Mouse (Mus musculus) liver, adult 2 months (tissue): Measurements from ENCODE around the gene Dusp1. TPM values are rescaled to one million over a fixed set of nuclear protein-coding genes. Genes with fewer than 3 reads are reported as not detected.

Source experiments
- DNase-seq: peaks from one replicate; pipeline ENCODE4 v3.0.0-alpha.2; 2011; ENCODE audit warnings: low read depth, low spot score; ENCODE audit errors: extremely low read depth
- H3K27ac ChIP-seq: fragments of 200-500 bp; replicated peaks from 2 replicates; pipeline ENCODE4 v1.5.1; 2012; ENCODE audit warnings: low read depth, mild to moderate bottlenecking, control low read depth, inconsistent platforms, low read length; ENCODE audit not compliant: insufficient read depth
- H3K27me3 ChIP-seq: fragments of 200-500 bp; 2 replicates; pipeline ENCODE4 v1.6.1; 2012; ENCODE audit warnings: mild to moderate bottlenecking, moderate library complexity, low read length, inconsistent platforms; ENCODE audit not compliant: control insufficient read depth, insufficient read depth
- H3K36me3 ChIP-seq: fragments of 200-500 bp; 2 replicates; pipeline ENCODE4 v1.6.1; 2012; ENCODE audit warnings: low read length, inconsistent platforms; ENCODE audit not compliant: control insufficient read depth, insufficient read depth
- H3K4me1 ChIP-seq: fragments of 200-500 bp; 2 replicates; pipeline ENCODE4 v1.6.1; 2011; ENCODE audit warnings: low read length; ENCODE audit not compliant: control insufficient read depth, insufficient read depth
- H3K4me3 ChIP-seq: fragments of 200-500 bp; 2 replicates; pipeline ENCODE4 v1.5.1; 2011; ENCODE audit warnings: low read depth, mild to moderate bottlenecking, control low read depth, low read length, moderate library complexity; ENCODE audit not compliant: insufficient read depth
- H3K79me2 ChIP-seq: fragments of 200-500 bp; 2 replicates; pipeline ENCODE4 v1.6.1; 2012; ENCODE audit warnings: inconsistent platforms, mild to moderate bottlenecking, low read length, moderate library complexity; ENCODE audit not compliant: control insufficient read depth, insufficient read depth
- H3K9ac ChIP-seq: fragments of 200-500 bp; 2 replicates; pipeline ENCODE4 v1.6.1; 2012; ENCODE audit warnings: low read depth, mild to moderate bottlenecking, control low read depth, inconsistent platforms, low read length
- CTCF ChIP-seq: fragments of 200-500 bp; IDR thresholded peaks from 2 replicates; pipeline ENCODE4 v1.5.1; 2011; ENCODE audit warnings: low read depth, low read length, control low read depth
- POLR2A ChIP-seq: fragments of 200-500 bp; IDR thresholded peaks from 2 replicates; pipeline ENCODE4 v1.6.1; 2011; ENCODE audit warnings: low read length, control low read depth; ENCODE audit not compliant: insufficient read depth; ENCODE audit errors: extremely low read depth
- WGBS: fragments of 180-500 bp; shearing (Covaris S2); methylation state at CpG from one replicate; pipeline ENCODE4 v1.1.7; 2018; 5-methylcytosine and 5-hydroxymethylcytosine counted together
- polyA plus RNA-seq: library from polyadenylated mRNA; depleted of rRNA; stranded (reverse); fragments of >200 nt; gene quantifications from 2 replicates; pipeline ENCODE4 v1.2.3, GENCODE M21; 2012
- total RNA-seq: library from RNA; depleted of rRNA; stranded (reverse); fragments of >200 nt; gene quantifications from 2 replicates; pipeline ENCODE4 v1.2.3, GENCODE M21; 2014

Gene Dusp1
- total and polyA plus RNA-seq, 2 experiments, result 10.5 to 22.2 TPM

DNA sequence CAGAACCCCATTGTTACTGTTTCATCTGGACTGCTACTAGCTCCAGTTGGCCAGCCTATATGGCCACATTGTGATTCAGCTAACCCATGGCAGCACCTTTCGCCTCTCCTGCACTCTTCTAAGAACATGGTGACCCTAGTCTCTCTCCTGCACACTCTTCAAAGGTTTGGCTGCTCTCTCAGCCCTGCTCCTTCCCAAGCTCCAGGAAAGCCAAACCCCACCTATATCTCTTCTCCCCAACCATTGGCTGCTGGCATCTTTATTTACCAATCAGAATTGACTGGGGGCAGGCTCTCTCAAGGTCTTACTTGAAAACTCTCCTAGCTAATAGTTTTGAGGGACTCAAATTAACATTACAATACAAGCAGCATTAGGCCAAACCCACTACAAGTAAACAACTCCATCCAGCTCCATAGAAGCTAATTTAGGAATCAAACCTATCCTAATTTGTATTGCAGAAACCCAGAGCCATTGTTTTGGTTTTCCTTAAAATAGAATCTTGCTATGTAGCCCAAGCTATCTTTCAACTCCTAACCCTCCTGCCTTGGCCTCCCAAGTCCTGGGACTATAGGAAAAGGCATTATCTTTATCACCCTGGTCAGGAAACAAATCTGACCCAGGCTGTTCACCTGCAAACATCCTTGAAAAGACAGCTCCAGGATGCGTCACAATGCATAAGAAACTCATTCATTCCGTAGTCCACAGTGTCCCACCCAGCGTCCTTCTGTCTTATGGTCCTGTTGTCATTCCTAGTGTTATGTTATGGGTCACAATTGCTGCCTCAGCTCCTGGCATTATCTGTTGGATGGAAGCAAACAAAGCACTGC, 67.1 kb downstream of the Dusp1 start:
- Histone ChIP-seq H3K27me3 (no peaks in the 10 kb centered on the region), H3K79me2 (no peaks in the 10 kb centered on the region), H3K9ac (no peak overlapping the region), H3K36me3 (no peaks in the 10 kb centered on the region), H3K4me1 (peaks cover 5% of the 10 kb centered on the region), H3K27ac (no peak overlapping the region), H3K4me3 (no peak overlapping the region)
- WGBS, result 87% methylated on average over 4 of the region's 4 CpGs
- TF ChIP-seq POLR2A (no peak), CTCF (no peak)
- no peak for DNase-seq

DNA sequence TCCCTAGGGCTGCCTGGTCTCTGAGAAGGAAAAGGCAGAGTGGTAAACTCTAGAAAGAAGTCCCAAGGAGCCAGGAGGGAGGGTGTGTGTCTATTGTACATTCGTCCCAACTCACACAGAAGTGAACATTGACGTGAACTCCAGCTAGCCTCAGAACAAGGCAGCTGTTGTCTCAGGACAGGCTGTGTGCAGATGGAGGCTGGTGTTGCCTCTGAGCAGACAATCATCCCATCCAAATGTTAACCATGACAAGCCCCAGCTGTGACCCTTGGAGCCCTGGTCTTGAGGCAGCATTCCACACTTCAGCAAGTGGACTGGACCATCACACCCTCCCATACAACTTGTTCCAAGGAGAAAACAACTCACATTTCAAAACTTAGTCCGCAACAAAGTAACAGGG, 69.7 kb downstream of the Dusp1 start:
- no peaks in the 10 kb centered on the region for H3K36me3 ChIP-seq
- peaks cover 1% of the 10 kb centered on the region; the same call in 1 of the 2 replicates for H3K4me1 ChIP-seq
- no peaks in the 10 kb centered on the region for H3K79me2 ChIP-seq
- TF ChIP-seq POLR2A (no peak), CTCF (no peak)
- H3K9ac ChIP-seq, result no peak overlapping the region
- no peaks in the 10 kb centered on the region for H3K27me3 ChIP-seq
- H3K27ac ChIP-seq, result no peak overlapping the region
- no peak for DNase-seq
- 95% methylated on average over 3 of the region's 3 CpGs for WGBS
- no peak overlapping the region for H3K4me3 ChIP-seq

DNA sequence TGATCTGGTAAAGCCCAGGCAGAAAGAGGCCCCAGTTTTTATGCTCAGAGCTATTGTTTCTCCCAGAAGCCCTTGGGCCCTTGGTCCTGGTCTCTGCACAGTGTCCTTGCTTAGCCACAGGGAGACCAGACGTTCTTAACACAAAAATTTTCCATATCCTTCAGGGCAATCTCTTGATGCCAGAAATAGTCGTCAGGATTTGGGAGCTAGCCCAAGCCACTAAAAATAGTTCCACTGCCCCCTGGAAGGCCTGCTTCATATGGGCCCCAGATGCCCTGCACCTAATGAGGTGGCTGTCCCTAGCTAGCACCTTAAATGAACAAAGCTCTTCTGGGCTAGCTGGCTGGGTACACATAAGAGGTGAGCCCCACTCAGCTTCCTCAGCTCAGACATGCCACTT, 71.0 kb downstream of the Dusp1 start:
- Histone ChIP-seq H3K79me2 (no peaks in the 10 kb centered on the region), H3K9ac (no peak overlapping the region), H3K27ac (no peak overlapping the region), H3K36me3 (no peaks in the 10 kb centered on the region), H3K4me3 (no peak overlapping the region), H3K4me1 (no peaks in the 10 kb centered on the region), H3K27me3 (no peaks in the 10 kb centered on the region)
- TF ChIP-seq POLR2A (no peak), CTCF (no peak)
- DNase-seq, result no peak
- 83% methylated on average over 2 of the region's 2 CpGs for WGBS

DNA sequence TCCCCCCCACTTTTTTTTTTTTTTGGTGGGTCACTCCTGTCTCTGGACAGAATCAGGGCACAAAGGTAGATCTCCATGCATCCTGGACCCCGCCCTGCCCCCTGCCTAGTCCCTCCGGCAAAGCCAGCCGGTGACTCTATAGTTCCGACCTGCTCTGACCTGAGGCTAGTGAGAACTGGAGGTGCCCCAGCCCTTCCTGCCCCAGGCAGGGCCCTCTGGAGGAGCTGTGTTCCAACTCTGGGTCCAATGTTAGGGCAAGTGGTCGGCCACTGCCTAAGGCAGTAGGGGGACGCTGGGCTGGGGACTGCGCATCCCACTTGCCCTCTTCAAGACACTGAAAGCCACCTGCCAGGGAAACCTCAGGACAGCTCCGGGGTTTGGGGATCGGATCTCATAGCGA, 71.9 kb downstream of the Dusp1 start:
- DNase-seq, result no peak
- TF ChIP-seq CTCF (no peak), POLR2A (no peak)
- H3K9ac ChIP-seq, result no peak overlapping the region
- H3K79me2 ChIP-seq, result no peaks in the 10 kb centered on the region
- H3K4me3 ChIP-seq, result no peak overlapping the region
- H3K4me1 ChIP-seq, result no peaks in the 10 kb centered on the region
- no peak overlapping the region for H3K27ac ChIP-seq
- 97% methylated on average over 10 of the region's 10 CpGs for WGBS
- H3K36me3 ChIP-seq, result no peaks in the 10 kb centered on the region
- H3K27me3 ChIP-seq, result no peaks in the 10 kb centered on the region

DNA sequence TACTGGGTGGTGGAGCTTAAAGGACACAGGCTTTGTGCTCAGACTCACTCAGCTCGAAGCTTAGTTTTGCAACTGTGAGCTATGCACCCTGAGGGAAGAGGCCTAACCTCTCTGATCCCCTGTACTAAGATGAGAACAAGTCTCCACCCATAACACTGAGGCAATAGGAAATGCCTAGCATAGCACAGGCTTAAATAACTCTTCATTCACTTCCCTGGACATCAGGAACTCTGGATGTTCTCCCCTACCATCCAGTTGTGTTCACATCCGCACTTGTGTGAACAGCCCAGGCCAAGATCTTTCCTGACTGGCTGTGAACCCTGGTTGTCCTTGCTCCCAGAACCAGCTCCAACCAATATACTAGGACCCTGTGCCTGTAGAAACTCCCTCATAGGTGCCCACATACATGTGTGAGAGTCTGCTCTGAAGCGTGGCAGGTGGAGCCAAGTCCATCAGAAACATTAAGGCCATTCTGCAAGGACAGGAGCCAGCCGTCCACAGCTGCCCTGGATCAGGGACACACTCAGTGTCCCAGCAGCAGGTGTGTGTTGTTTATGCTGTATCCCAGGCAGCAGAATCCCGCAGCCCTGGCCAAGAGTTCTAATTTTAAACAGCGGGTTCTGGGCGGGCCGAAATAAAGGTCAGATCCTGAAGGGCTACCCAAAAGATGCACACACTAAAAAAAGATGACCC, 73.1 kb downstream of the Dusp1 start:
- Histone ChIP-seq H3K79me2 (no peaks in the 10 kb centered on the region), H3K27me3 (no peaks in the 10 kb centered on the region), H3K4me1 (no peaks in the 10 kb centered on the region), H3K27ac (peak overlapping the region; percentile 34; the same call in 1 of the 2 replicates), H3K9ac (no peak overlapping the region), H3K36me3 (no peaks in the 10 kb centered on the region), H3K4me3 (no peak overlapping the region)
- 82% methylated on average over 8 of the region's 8 CpGs for WGBS
- DNase-seq, result peak; percentile 28
- no peak for TF ChIP-seq POLR2A
- no peak for TF ChIP-seq CTCF

DNA sequence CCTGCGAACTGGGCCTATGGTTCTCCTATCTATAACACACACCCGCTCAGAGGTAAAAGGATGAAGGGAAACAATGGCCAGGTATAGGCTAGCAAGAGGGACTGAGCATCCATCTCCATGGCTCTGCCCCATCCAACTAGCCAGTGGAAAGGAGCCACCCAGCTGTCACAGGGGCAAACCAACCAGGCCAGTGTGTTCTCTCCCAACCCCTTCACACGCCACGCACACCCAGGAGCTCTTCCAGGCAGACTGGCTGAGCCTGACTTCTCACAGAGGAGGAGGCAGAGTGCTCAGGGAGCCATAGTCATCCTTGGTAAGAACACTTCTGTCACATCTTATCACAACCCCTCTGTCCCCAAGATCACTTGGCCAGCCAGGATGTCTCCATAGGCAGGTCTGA, 74.0 kb downstream of the Dusp1 start:
- Histone ChIP-seq H3K36me3 (no peaks in the 10 kb centered on the region), H3K79me2 (no peaks in the 10 kb centered on the region), H3K27ac (no peak overlapping the region), H3K4me1 (no peaks in the 10 kb centered on the region), H3K4me3 (no peak overlapping the region), H3K27me3 (no peaks in the 10 kb centered on the region), H3K9ac (no peak overlapping the region)
- DNase-seq, result no peak
- WGBS, result 96% methylated on average over 4 of the region's 4 CpGs
- TF ChIP-seq POLR2A (no peak), CTCF (no peak)
